Mouse (Mus musculus) layer of hippocampus, adult 8-10 months (tissue): ENCODE results near the gene Ltbp4. TPM values are rescaled to one million over a fixed set of nuclear protein-coding genes. Genes with fewer than 3 reads are reported as not detected.

Source experiments
- DNase-seq, 2 experiments: peaks; one replicate each; pipeline ENCODE4 v3.0.0; 2022; ENCODE audit warnings: low spot score in 2 of 2
- total RNA-seq, 4 experiments: library from RNA; stranded (reverse); gene quantifications; 2 replicates each; pipeline ENCODE4 v1.2.4; 2022

Ltbp4 gene
- total RNA-seq, 4 experiments from 2014 or later, result 48.5 to 59.4 (median 57.9) TPM

- DNase-seq, result peak; percentile 88 to 89
Measured at GRCm38 (mm10) chr7:27258205-27258899, 79.1 kb downstream of the Ltbp4 start, which contains the start of gene Numbl. Gene Numbl, plus strand, starts transcription at chr7:27258433.

GRCm38 (mm10) chr7:27257852-27258204, 79.7 kb downstream of the Ltbp4 start:
- no peak for DNase-seq

GRCm38 (mm10) chr7:27257046-27257851, 80.2 kb downstream of the Ltbp4 start:
- peak; percentile 72 to 76 for DNase-seq

DNA sequence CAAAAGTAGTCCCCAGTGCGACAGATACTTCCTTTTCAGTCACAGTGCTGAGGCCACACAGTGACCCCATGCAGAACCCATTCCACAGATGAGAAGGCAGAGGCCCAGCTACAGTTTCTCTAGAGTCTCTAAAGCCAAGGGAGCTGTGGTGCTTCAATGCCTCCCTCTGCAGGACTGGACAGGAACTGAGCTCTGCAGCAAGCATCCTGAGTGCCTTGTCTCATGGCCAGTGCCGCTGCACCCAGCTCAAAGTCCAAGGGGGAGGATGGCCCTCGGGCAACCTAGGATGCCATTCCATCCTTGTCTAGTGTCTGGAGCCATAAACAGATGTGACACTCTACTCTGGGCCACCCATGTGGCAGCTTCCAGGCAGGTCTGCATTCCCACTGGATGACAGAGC, 81.8 kb downstream of the Ltbp4 start:
- DNase-seq, result no peak

Other genes starting within 250 kb of the Ltbp4 start
- under 1 TPM in 3 of 4 experiments, not detected in 1; 0.23 to 0.69 (median 0.56) TPM for gene Cyp2f2, start 217.8 kb downstream of the Ltbp4 start, total RNA-seq
- not detected for gene Cyp2t4, start 184.0 kb downstream of the Ltbp4 start, total RNA-seq
- 100 to 1,000 TPM in 3 of 4 experiments, 10 to 100 TPM in 1; 97.6 to 103 (median 102) TPM for gene Egln2, start 170.9 kb downstream of the Ltbp4 start, total RNA-seq
- 100 to 1,000 TPM in 2 of 4 experiments, 10 to 100 TPM in 2; 91.9 to 112 (median 102) TPM for gene Rab4b, start 158.8 kb downstream of the Ltbp4 start, total RNA-seq
- not detected for gene Gm21983, start 156.6 kb downstream of the Ltbp4 start, total RNA-seq
- gene Mia, start 156.5 kb downstream of the Ltbp4 start, total RNA-seq, result 1 to 10 TPM in 3 of 4 experiments, under 1 TPM in 1; 0.86 to 3.9 (median 2.5) TPM
- 10 to 100 TPM; 20.9 to 27.3 (median 25.7) TPM for gene BC024978, start 141.9 kb downstream of the Ltbp4 start, total RNA-seq
- 100 to 1,000 TPM in 1 of 4 experiments, 10 to 100 TPM in 3; 82.0 to 108 (median 85.0) TPM for gene Snrpa, start 141.4 kb downstream of the Ltbp4 start, total RNA-seq
- gene Itpkc, start 109.0 kb downstream of the Ltbp4 start, total RNA-seq, result 10 to 100 TPM; 10.6 to 13.5 (median 12.4) TPM
- gene Coq8b, start 104.7 kb downstream of the Ltbp4 start, total RNA-seq, result 10 to 100 TPM; 38.9 to 48.4 (median 42.6) TPM
- gene Numbl, start 79.3 kb downstream of the Ltbp4 start, total RNA-seq, result 100 to 1,000 TPM; 110 to 133 (median 125) TPM
- 10 to 100 TPM; 29.6 to 49.1 (median 34.1) TPM for gene Shkbp1, start 18.3 kb upstream of the Ltbp4 start, total RNA-seq
- not detected for gene Gm20479, start 19.7 kb upstream of the Ltbp4 start, total RNA-seq
- 100 to 1,000 TPM; 116 to 147 (median 135) TPM for gene Sptbn4, start 110.0 kb upstream of the Ltbp4 start, total RNA-seq
- 10 to 100 TPM; 14.6 to 21.6 (median 20.1) TPM for gene Blvrb, start 110.3 kb upstream of the Ltbp4 start, total RNA-seq
- 1 to 10 TPM; 3.0 to 4.9 (median 3.9) TPM for gene Sertad3, start 136.1 kb upstream of the Ltbp4 start, total RNA-seq
- 10 to 100 TPM in 1 of 4 experiments, 1 to 10 TPM in 3; 6.4 to 10.7 (median 9.3) TPM for gene Sertad1, start 149.2 kb upstream of the Ltbp4 start, total RNA-seq
- gene Prx, start 161.6 kb upstream of the Ltbp4 start, total RNA-seq, result under 1 TPM; 0.38 to 0.43 (median 0.39) TPM
- under 1 TPM in 1 of 4 experiments, not detected in 3; 0.25 TPM for gene Hipk4, start 185.6 kb upstream of the Ltbp4 start, total RNA-seq
- gene Pld3, start 215.5 kb upstream of the Ltbp4 start, total RNA-seq, result 100 to 1,000 TPM; 559 to 594 (median 575) TPM
- 10 to 100 TPM; 25.9 to 34.2 (median 29.8) TPM for gene 2310022A10Rik, start 215.5 kb upstream of the Ltbp4 start, total RNA-seq